Mouse (Mus musculus): Measurements from ENCODE around the gene Wnt9b. TPM values are rescaled to one million over a fixed set of nuclear protein-coding genes. Genes with fewer than 3 reads are reported as not detected.
"Not testable (repeated sequence)": the region's sequence is repeated elsewhere in the genome, so short reads cannot be mapped to it uniquely, and the experiment has no call there.

Gene Wnt9b
- polyA plus RNA-seq, 1 experiment from 2014 or later, result 0.69 TPM

DNA sequence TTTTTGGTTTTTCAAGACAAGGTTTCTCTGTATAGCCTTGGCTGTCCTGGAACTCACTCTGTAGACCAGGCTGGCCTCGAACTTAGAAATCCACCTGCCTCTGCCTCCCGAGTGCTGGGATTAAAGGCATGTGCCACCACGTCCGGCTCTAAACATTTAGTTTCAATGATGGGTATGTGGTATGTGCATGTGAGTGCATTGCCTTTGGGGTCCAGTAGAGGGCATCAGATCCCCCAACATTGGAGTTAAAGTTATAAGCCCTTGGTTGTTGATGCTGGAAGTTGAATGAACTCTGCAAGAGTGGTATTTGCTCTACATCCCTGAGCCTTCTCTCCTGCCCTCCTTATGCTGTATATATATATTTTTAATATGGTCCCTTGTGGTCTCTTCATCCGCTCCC, 11.3 kb upstream of the Wnt9b start:
- H3K36me3 ChIP-seq (replicated peaks); H3K9ac ChIP-seq; H3K4me3 ChIP-seq (replicated peaks); H3K9me3 ChIP-seq; H3K4me2 ChIP-seq; ATAC-seq (ENCODE audit: low FRiP score); H3K27ac ChIP-seq: not testable (repeated sequence)
- Histone ChIP-seq H3K4me1 (peaks cover 15% of the 10 kb centered on the region), H3K27me3 (peaks cover 72% of the 10 kb centered on the region)
- WGBS, result 82% methylated on average over 5 of the region's 5 CpGs

DNA sequence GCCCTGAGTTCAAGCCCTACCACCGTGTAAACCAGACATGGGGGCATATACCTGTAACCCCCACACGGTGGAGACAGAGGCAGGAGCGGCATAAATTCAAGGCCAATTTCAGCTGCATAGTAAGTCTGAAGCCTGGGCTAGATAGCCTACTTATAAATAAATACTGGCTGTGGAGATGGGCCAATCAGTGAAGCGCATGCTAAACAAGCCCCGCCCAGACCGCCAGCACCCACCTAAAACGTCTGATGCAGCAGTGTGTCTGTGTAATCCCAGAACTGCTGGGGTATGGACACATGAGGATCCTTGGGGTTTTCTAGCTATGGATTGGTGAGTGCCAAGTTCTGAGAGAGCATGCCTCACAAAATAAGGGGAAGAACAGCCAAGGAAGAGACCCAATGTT, 10.5 kb upstream of the Wnt9b start:
- no peak for ATAC-seq (ENCODE audit: low FRiP score)
- 60% methylated on average over 7 of the region's 7 CpGs for WGBS

DNA sequence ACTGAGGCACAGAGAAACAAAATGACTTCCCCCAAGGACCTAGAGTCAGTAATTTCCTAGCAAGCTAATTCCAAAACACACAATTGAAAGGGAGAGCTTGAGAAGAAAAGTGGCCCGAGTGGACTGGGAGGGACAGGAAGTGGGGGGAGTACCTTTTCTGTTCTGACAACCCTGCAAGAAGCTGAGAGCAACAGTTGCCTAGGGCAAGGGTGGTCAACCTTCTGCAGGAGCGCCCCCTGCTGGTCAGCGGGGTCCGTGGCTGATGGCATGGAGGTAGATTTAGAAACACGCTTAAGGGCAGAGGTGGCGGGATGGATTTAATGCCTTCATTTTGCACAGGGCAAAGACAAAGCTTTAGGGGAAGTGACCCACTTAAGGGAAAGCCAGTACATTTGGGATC, 9.1 kb upstream of the Wnt9b start:
- Histone ChIP-seq H3K27me3 (peaks cover 61% of the 10 kb centered on the region), H3K4me3 (replicated peaks) (no peak overlapping the region)

More for the DNA sequence above, 10.5 kb upstream of the Wnt9b start:
- H3K4me2 ChIP-seq, result no peak overlapping the region
- H3K27me3 ChIP-seq, result peaks cover 65% of the 10 kb centered on the region
- 0 out of 2 replicates have a peak, but pooled peaks cover 3% of the 10 kb centered on the region for H3K9me3 ChIP-seq
- H3K27ac ChIP-seq, result no peak overlapping the region
- H3K4me1 ChIP-seq, result peaks cover 7% of the 10 kb centered on the region
- H3K9ac ChIP-seq, result no peak overlapping the region
- H3K36me3 ChIP-seq (replicated peaks), result no peaks in the 10 kb centered on the region
- H3K4me3 ChIP-seq (replicated peaks), result no peak overlapping the region

DNA sequence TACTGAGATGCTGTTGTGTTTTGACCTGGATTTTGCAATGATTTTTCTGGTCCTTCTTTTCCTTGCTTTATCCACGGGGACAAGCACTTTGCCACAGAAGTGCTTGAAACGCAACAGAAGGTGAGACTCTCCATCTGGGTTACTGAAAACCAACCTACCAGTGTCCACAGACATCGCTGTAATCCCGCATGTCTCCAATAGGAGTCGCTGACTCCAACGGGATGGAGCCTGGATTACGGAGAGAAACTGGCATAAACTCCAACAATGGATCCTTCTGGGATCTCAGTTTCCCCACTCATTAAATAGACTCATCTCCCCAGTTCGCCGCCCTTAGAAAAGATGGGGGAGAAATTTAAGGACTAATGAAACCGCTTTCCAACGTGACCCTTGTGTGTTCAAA, 8.4 kb upstream of the Wnt9b start:
- H3K36me3 ChIP-seq (replicated peaks), result no peaks in the 10 kb centered on the region
- no peak overlapping the region for H3K9ac ChIP-seq
- no peak overlapping the region for H3K4me2 ChIP-seq
- 52% methylated on average over 11 of the region's 11 CpGs for WGBS
- no peaks in the 10 kb centered on the region for H3K4me1 ChIP-seq
- 0 out of 2 replicates have a peak, but pooled peaks cover 3% of the 10 kb centered on the region for H3K9me3 ChIP-seq
- H3K27me3 ChIP-seq, result peaks cover 61% of the 10 kb centered on the region
- no peak overlapping the region for H3K27ac ChIP-seq
- no peak overlapping the region for H3K4me3 ChIP-seq (replicated peaks)
- ATAC-seq (ENCODE audit: low FRiP score), result no peak

More for the DNA sequence above, 9.1 kb upstream of the Wnt9b start:
- no peaks in the 10 kb centered on the region for H3K4me1 ChIP-seq
- ATAC-seq (ENCODE audit: low FRiP score), result no peak
- no peaks in the 10 kb centered on the region for H3K36me3 ChIP-seq (replicated peaks)
- WGBS, result 10% methylated on average over 6 of the region's 6 CpGs
- no peak overlapping the region for H3K9ac ChIP-seq
- no peak overlapping the region for H3K27ac ChIP-seq
- H3K9me3 ChIP-seq, result 0 out of 2 replicates have a peak, but pooled peaks cover 3% of the 10 kb centered on the region
- no peak overlapping the region for H3K4me2 ChIP-seq

DNA sequence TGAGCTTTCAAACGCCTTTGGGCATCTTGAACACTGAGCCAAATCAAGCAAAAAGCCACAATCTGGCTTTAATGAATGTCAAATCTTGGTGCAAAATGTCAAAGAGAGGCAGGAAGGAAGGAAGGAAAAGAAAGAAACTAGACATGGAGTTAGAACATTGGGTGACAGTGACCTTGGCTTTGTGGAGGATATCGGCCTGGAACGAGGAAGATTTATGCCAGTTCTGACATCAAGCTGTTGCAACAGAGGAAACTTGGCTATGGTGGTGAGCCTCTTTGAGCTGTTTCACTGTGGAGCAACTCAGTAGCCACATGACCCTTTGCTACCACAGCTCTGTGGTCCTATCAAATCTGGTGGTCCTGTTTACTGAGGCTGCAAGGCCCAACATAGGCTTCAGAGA, 991 bp upstream of the Wnt9b start:
- H3K4me1 ChIP-seq, result peaks cover 12% of the 10 kb centered on the region
- no peak overlapping the region for H3K9ac ChIP-seq
- no peak overlapping the region for H3K4me2 ChIP-seq
- H3K27ac ChIP-seq, result no peak overlapping the region
- no peak overlapping the region for H3K4me3 ChIP-seq (replicated peaks)
- H3K36me3 ChIP-seq (replicated peaks), result no peaks in the 10 kb centered on the region
- WGBS, result 71% methylated on average over 3 of the region's 3 CpGs
- no peaks in the 10 kb centered on the region for H3K9me3 ChIP-seq
- no peak for ATAC-seq (ENCODE audit: low FRiP score)
- H3K27me3 ChIP-seq, result peaks cover 86% of the 10 kb centered on the region

DNA sequence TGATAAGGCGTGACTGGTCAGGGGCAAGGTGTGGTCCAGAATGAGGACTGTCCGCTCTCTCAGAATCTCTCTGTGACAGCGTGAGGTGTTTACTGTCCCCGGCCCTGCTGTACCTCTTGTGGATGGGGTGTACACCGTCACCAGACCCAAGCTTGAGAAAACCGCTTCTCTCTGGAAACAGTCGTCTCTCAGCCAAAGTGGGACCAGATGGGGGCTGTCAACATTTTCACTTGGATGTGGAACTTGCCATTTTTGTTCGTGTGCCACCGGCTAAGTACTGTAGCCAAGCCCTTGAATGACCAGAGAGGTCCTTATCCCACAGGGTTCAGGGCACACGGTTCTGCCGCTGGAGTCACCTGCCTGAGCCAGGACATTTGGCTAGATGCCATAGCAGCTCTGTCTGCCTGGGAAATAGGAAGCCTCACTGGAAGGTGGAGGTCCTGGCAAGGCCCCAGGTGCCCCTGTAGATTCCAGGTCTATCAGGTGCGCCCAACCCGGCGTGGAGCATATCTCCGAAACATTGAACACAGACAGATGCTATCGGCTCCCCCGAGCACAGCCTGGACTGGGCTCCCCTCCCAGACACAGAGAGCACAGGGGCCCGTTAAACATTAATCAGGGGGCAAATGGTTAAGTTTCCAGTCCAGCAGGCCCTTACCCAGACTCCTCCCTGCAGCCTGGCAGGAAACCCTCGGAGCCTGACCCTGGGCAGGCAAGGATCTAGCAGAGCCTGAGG, 14.4 kb downstream of the Wnt9b start:
- H3K9me3 ChIP-seq, result no peaks in the 10 kb centered on the region
- 82% methylated on average over 19 of the region's 19 CpGs for WGBS
- H3K4me3 ChIP-seq (replicated peaks), result no peak overlapping the region
- H3K27ac ChIP-seq, result no peak overlapping the region
- ATAC-seq (ENCODE audit: low FRiP score), result no peak
- H3K4me1 ChIP-seq, result no peaks in the 10 kb centered on the region
- H3K9ac ChIP-seq, result no peak overlapping the region
- peaks cover 28% of the 10 kb centered on the region for H3K27me3 ChIP-seq
- no peaks in the 10 kb centered on the region for H3K36me3 ChIP-seq (replicated peaks)
- no peak overlapping the region for H3K4me2 ChIP-seq

DNA sequence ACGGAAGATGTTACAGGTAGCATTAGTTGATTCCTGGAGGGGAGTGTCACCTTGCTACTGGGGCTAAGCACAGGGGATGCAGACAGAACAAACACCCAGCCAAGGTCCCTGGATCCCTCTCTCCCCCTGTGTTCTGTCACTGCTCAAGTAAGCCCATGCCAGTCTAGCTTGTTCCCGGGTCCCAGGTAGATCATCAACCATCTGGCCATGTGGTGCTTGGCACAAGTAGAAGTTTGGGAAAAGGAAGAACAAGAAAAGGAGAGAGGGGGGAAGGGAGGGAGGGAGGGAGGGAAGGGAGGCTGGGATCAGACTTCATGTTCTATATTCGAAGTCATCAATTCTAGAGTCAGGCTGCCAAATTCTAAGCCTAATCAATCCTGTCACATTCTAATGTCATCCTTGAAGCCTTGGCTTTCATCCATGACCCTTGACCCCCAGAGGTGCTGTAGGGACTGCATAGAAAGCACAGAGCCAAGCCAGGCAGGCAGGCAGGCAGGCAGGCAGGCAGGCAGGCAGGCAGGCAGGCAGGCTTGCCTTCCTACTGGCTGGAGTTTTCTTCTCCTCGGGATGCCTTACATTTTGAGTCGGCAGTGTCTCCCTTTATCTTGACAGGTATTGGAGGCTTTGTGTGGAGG, 15.1 kb downstream of the Wnt9b start:
- no peak overlapping the region for H3K9ac ChIP-seq
- H3K4me3 ChIP-seq (replicated peaks), result no peak overlapping the region
- no peak overlapping the region for H3K4me2 ChIP-seq
- H3K36me3 ChIP-seq (replicated peaks), result no peaks in the 10 kb centered on the region
- no peaks in the 10 kb centered on the region for H3K4me1 ChIP-seq
- WGBS, result 73% methylated on average over 5 of the region's 5 CpGs
- H3K9me3 ChIP-seq, result no peaks in the 10 kb centered on the region
- peaks cover 22% of the 10 kb centered on the region for H3K27me3 ChIP-seq
- ATAC-seq (ENCODE audit: low FRiP score), result no peak
- no peak overlapping the region for H3K27ac ChIP-seq

DNA sequence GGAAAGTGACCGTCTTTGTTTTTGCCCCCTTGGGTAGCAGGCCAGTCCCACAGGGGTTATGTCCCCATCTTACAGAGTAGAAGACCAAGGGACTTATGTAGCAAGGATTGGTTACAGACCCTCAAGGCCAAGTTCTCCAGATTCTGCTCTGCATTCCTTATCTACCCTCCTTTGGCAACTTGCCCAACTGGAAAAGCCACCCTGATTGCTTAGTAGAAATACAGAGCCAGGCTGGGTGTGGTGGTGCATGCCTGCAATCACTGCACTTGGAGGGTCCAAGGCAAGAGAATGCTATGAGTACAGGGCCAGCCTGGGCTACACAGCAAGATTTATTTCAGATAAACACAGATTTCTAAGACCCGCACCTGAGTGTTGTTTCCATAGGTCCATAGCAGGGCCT, 15.7 kb downstream of the Wnt9b start:
- Histone ChIP-seq H3K36me3 (replicated peaks) (no peaks in the 10 kb centered on the region), H3K9ac (no peak overlapping the region), H3K27ac (no peak overlapping the region), H3K4me1 (no peaks in the 10 kb centered on the region), H3K9me3 (no peaks in the 10 kb centered on the region), H3K4me3 (replicated peaks) (no peak overlapping the region), H3K27me3 (peaks cover 21% of the 10 kb centered on the region), H3K4me2 (no peak overlapping the region)
- 92% methylated on average over 2 of the region's 2 CpGs for WGBS
- no peak for ATAC-seq (ENCODE audit: low FRiP score)

DNA sequence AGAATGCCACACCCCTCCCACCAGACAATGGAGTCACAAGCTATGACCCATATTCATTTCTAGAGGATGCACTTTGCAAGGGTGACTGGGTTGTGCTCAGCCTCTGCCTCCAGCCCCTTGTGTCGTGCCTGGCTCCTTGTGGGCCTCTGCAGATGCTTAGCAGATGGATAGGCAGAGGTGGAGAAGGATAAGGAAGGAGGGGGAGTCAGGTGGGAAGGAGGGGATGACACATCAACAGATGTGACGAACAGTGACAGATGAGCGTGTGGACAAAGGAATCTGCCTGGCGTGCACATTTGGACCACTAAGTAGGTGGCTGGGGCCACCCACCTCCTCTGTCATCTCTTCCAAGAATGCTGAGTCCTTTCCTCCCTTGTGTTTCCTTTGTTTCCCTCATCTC, 16.6 kb downstream of the Wnt9b start:
- no peak for ATAC-seq (ENCODE audit: low FRiP score)
- H3K4me3 ChIP-seq (replicated peaks), result no peak overlapping the region
- H3K4me1 ChIP-seq, result no peaks in the 10 kb centered on the region
- H3K4me2 ChIP-seq, result no peak overlapping the region
- H3K27me3 ChIP-seq, result peaks cover 21% of the 10 kb centered on the region
- no peaks in the 10 kb centered on the region for H3K9me3 ChIP-seq
- no peaks in the 10 kb centered on the region for H3K36me3 ChIP-seq (replicated peaks)
- WGBS, result 62% methylated on average over 4 of the region's 4 CpGs
- H3K27ac ChIP-seq, result no peak overlapping the region
- H3K9ac ChIP-seq, result no peak overlapping the region

DNA sequence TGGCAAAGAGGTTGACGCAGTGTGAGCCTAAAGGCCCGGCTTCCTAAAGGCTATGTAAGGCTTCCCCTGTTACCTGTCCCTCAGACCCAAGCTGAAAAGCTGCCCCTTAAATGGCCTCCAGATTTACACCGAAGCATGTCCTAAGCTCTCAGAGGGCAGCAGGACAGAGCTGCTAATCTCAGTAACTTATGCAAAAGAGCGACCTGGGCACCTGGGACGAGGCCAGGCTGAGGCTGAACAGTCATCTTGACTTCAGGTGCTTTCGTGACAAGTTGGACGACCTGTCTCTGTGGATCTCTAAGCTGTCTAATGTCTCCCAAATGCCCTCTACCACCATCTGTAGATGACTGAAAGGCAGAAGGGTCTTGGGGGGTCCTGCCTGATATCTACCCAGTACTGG, 17.3 kb downstream of the Wnt9b start:
- Histone ChIP-seq H3K4me3 (replicated peaks) (no peak overlapping the region), H3K36me3 (replicated peaks) (no peaks in the 10 kb centered on the region), H3K9me3 (no peaks in the 10 kb centered on the region), H3K27ac (no peak overlapping the region), H3K9ac (no peak overlapping the region), H3K4me2 (no peak overlapping the region), H3K4me1 (no peaks in the 10 kb centered on the region), H3K27me3 (peaks cover 22% of the 10 kb centered on the region)
- 79% methylated on average over 7 of the region's 7 CpGs for WGBS
- no peak for ATAC-seq (ENCODE audit: low FRiP score)

DNA sequence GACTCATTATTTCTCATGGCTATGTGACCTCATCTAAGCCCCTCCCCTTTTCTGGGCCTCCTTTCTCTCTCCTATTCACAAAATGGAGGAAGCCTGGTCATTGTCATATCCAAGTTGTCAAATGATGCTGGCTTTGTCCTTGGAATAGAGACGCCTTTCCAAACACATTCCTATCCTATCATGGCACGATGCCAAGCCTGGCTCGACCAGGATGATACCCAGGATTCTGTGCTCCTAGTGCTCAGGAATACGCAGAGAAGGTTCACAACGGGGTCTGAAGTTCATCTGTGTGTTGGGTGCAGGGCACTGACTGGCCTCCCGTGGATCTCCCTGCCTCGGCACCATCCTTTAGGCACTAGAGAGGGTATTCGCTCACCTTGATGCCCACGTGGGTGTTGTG, 18.0 kb downstream of the Wnt9b start:
- H3K4me2 ChIP-seq, result no peak overlapping the region
- no peaks in the 10 kb centered on the region for H3K4me1 ChIP-seq
- no peak overlapping the region for H3K9ac ChIP-seq
- H3K36me3 ChIP-seq (replicated peaks), result no peaks in the 10 kb centered on the region
- no peak overlapping the region for H3K27ac ChIP-seq
- no peak overlapping the region for H3K4me3 ChIP-seq (replicated peaks)
- no peaks in the 10 kb centered on the region for H3K9me3 ChIP-seq
- no peak for ATAC-seq (ENCODE audit: low FRiP score)
- WGBS, result 83% methylated on average over 9 of the region's 9 CpGs
- peaks cover 25% of the 10 kb centered on the region for H3K27me3 ChIP-seq

DNA sequence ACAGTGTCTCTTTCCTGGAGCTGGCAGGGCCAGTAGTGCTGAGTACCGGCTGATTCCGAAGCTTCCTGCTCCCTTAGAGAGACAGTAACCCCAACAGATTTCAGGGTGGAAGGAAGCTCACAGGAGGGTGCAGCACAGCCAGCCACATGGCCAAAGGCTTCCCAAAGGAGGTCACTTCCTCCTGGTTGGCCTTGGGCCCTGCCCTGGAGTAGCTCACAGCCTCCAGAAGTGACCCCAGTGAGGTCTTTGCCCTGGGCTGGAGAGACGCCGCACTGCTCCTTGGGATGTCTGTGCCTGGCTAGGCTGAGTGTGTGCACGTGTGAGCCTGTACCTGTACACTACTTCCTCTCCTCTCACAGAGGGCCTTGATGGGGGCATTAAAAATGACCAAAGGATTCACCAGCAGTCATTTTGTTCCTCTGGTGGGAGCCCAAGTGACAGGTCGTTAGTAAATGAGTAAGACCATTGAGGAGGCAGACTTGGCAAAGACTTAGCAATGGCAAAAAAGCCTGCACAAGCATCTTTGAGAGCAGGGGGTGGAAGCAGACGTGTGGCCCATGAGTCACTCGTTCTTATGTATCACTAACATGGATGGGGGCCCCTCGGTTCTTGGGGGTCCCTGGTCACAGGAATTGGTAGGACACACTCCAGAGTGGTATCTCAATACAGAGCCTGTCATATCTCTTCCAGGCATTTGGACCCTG, 20.2 kb downstream of the Wnt9b start:
- WGBS, result 73% methylated on average over 9 of the region's 9 CpGs

More for the DNA sequence above, 20.2 kb downstream of the Wnt9b start:
- Histone ChIP-seq H3K4me1 (no peaks in the 10 kb centered on the region), H3K27me3 (peaks cover 25% of the 10 kb centered on the region), H3K9me3 (no peaks in the 10 kb centered on the region), H3K9ac (no peak overlapping the region), H3K4me3 (replicated peaks) (no peak overlapping the region), H3K27ac (no peak overlapping the region), H3K4me2 (no peak overlapping the region), H3K36me3 (replicated peaks) (no peaks in the 10 kb centered on the region)
- no peak for ATAC-seq (ENCODE audit: low FRiP score)
